Mouse (Mus musculus) gastrocnemius, postnatal 4 days (tissue): Measurements from ENCODE around the gene Nudt13. TPM values are rescaled to one million over a fixed set of nuclear protein-coding genes. Genes with fewer than 3 reads are reported as not detected.

Experiments used
- DNase-seq, 2 experiments: peaks; one replicate each; pipeline ENCODE4 v3.0.0; 2021 to 2022; ENCODE audit warnings: low spot score in 2 of 2, mixed read lengths in 2 of 2
- total RNA-seq, 2 experiments: library from RNA; stranded (reverse); gene quantifications; 2 replicates each; pipeline ENCODE4 v1.2.3; 2021

The Nudt13 gene
- total RNA-seq, 2 experiments from 2014 or later = 17.1 to 21.1 TPM

DNA sequence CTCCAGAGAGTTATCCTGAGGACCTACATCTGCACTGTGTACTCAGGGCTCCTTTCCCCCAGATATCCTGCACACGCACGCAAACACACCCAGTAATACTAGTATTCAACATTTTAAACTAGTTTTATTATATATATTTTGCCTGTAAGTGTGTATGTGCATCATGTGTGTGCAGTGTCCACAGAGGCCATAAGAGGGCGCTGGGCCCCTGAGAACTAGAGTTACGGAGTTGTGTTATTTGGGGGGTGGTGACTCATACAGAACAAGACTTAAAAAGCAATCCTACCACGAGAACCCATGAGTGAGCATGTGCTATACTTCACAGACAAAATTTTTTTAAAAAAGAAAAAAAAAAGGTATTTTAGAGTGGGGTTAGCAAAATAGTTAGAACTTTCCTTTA is 44.9 kb downstream of the Nudt13 start:
- no peak for DNase-seq

DNA sequence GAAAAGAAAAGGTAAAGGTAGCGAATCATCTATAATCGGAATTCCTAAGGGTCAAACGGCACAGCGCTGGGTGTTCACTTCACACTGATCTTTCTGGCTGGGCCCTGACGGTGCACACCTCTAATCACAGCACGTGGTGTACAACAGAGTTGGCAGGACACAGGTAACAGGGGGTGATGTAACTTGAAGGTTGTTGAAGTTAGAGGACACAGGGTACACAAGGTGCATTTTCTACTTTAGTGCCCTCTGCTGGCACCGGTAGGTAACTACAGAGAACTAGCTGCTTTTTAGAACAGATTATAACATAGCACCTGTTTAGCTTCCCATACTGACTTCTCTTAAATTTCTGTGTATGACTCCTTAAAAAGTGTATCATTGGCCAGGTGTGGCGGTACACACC is 45.7 kb downstream of the Nudt13 start:
- DNase-seq = no peak

DNA sequence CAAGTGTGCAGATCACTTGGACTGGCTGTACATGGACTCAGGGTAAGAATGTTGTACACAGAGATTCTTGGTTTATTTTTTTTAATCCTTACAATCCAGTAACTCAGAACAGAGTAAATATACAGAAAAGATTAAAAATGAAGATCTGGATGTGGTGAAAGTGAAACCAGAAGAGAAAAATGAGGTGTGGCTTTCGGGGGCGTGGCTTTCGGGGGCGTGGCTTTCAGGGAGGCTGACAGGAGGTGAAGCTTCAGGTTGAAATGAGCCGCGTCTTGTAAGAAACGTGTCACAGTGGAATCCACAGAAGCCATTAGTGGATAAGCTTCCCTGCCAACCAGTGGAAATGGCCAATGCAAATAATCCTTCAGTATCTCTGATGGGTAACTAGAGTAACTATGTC is 46.4 kb downstream of the Nudt13 start:
- DNase-seq = no peak

DNA sequence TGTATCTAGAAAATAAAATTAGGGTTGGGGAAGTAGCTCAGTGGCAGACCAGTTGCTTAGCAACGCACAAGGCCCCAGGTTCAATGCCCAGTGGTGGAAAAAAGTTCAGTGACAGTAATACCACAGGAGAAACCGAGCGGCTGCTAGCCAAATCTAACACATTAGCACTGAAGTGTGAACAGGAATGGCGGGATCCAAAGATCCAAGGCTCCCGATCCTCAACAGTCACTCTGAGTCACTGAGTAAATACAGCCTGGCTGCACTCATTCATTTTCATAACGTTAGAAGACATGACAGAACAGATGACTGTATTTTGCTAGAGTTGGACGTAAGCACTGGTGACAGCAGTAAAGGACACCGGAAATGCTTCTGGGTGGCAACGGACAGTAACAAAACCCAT is 51.4 kb downstream of the Nudt13 start:
- DNase-seq = no peak

DNA sequence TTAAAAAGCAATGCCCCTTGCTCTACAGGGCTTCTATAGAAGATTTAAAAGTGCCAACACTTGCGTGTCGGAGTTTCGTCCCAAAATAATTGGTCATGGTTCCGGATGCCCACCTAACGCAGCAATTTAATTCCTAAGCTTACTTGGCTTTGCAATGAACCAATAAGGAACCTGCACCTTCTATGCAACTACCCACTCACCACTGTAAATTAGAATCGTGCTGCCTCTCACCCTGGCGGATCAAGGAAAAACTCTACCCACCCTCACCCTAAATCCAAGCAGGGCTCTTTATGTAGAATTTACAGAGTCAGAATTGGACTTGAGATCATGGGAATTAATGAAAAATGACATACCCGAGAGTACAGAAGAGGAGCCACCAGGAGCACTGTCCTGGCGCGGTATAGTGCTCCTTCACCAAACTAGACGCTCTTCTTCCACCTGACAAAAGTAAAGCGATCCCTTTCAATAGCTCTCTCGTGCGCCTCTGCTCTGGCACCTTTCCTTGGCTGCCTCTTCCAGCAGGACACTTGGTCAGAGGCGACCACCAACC is 53.0 kb downstream of the Nudt13 start:
- no peak for DNase-seq

DNA sequence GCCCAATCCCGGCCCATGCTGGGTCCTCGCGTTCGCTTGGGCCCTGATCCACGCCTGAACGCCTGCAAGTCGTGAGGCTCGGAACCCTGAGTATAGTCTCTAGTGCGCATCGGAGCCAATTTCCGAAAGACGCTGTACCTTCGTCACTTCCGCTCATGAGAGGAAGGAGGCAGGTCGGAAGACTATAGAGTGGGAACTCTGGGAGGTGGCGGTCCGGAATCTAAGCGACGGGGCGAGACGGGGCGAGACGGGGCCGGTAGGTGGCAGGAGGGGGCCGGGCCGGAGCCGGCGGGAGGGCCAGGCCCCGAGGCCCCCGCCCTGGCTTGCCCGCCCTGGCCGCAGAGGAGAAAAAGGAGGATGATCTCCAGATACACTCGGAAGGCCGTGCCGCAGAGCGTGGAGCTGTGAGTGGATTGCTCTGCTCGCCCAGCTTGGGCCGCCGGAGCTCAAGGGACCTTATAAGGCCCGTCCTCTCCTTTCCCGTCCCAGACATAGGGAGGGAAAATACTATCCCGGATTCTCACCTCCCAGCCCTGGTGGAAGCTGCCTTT is 53.6 kb downstream of the Nudt13 start, which contains the start of the genes Ecd and Fam149b:
Ecd (minus strand) TSS at position 131 of the 551 bp plus-strand sequence.
Fam149b (plus strand) TSS at position 172 of the 551 bp plus-strand sequence.
- peak; percentile 76 to 92 for DNase-seq

DNA sequence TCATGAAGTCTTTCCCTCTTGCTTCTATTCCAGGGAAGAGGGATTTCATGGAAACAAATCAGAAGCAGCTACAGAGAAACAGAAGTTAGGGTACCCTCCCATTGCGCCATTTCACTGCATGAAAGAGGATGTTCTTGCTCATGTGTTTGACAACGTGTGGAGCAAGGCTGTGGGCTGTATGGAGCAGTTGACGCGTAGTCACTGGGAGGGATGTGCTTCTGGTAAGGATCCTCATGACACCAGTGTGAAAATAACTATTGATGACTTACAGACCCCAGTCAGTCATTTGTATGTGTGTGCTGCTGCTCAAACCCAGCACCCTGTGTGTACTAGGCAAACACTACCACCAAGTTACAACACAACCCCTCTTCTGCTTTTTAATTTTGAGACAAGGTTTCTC is 68.7 kb downstream of the Nudt13 start:
- no peak for DNase-seq

Other genes starting within 250 kb of the Nudt13 start
- 1 to 10 TPM; 2.6 to 2.9 TPM for gene Saysd1, start 156.2 kb upstream of the Nudt13 start, total RNA-seq
- gene Kcnk5, start 112.9 kb upstream of the Nudt13 start, total RNA-seq = 1 to 10 TPM; 1.6 to 2.9 TPM
- gene Kcnk16, start 25.5 kb upstream of the Nudt13 start, total RNA-seq = not detected
- gene Ecd, start 53.4 kb downstream of the Nudt13 start, total RNA-seq = 10 to 100 TPM; 26.8 to 34.3 TPM
- gene Fam149b, start 53.5 kb downstream of the Nudt13 start, total RNA-seq = 10 to 100 TPM; 28.7 to 31.7 TPM
- 10 to 100 TPM; 27.5 to 29.9 TPM for gene Dnajc9, start 94.2 kb downstream of the Nudt13 start, total RNA-seq
- gene Mrps16, start 98.9 kb downstream of the Nudt13 start, total RNA-seq = 10 to 100 TPM; 51.8 to 54.7 TPM
- gene Cfap70, start 157.5 kb downstream of the Nudt13 start, total RNA-seq = under 1 TPM; 0.21 to 0.64 TPM
- 10 to 100 TPM; 43.1 to 52.3 TPM for gene Anxa7, start 185.4 kb downstream of the Nudt13 start, total RNA-seq
- 1 to 10 TPM; 2.6 to 5.7 TPM for gene Mss51, start 202.2 kb downstream of the Nudt13 start, total RNA-seq